Mouse (Mus musculus) heart, embryonic 11.5 days (tissue): ENCODE measurements around the gene Nfyc. TPM values are rescaled to one million over a fixed set of nuclear protein-coding genes. Genes with fewer than 3 reads are reported as not detected.

Experiments used
- ATAC-seq: fragments of 200-750 bp; cut with Nextera tagmentation; replicated peaks from 2 replicates; pipeline ENCODE4 v1.8.0; 2017; ENCODE audit warnings: moderate library complexity; ENCODE audit not compliant: insufficient number of reproducible peaks, low FRiP score, low TSS enrichment
- H3K27ac ChIP-seq: fragments of 300-500 bp; sonication (generic); 2 replicates; pipeline ENCODE4 v1.5.1; 2014; ENCODE audit warnings: mild to moderate bottlenecking, low read depth, low read length
- H3K27me3 ChIP-seq: fragments of 300-500 bp; sonication (generic); 2 replicates; pipeline ENCODE4 v1.6.1; 2014; ENCODE audit warnings: mild to moderate bottlenecking, low read length, mixed read lengths; ENCODE audit not compliant: control insufficient read depth, insufficient read depth
- H3K36me3 ChIP-seq: fragments of 300-500 bp; sonication (generic); 2 replicates; pipeline ENCODE4 v1.6.1; 2014; ENCODE audit warnings: mild to moderate bottlenecking, low read length, moderate library complexity, mixed read lengths; ENCODE audit not compliant: control insufficient read depth, insufficient read depth
- H3K4me1 ChIP-seq: fragments of 300-500 bp; sonication (generic); 2 replicates; pipeline ENCODE4 v1.6.1; 2014; ENCODE audit warnings: low read length; ENCODE audit not compliant: control insufficient read depth, insufficient read depth
- H3K4me2 ChIP-seq: fragments of 300-500 bp; sonication (generic); 2 replicates; pipeline ENCODE4 v1.6.1; 2014; ENCODE audit warnings: mild to moderate bottlenecking, moderate library complexity
- H3K4me3 ChIP-seq: fragments of 300-500 bp; sonication (generic); 2 replicates; pipeline ENCODE4 v1.5.1; 2014; ENCODE audit warnings: low read depth, low read length
- H3K9ac ChIP-seq: fragments of 300-500 bp; sonication (generic); 2 replicates; pipeline ENCODE4 v1.6.1; 2014; ENCODE audit warnings: mild to moderate bottlenecking, low read depth, low read length, moderate library complexity
- H3K9me3 ChIP-seq: fragments of 300-500 bp; sonication (generic); replicated peaks from 2 replicates; pipeline ENCODE4 v1.6.1; 2016; ENCODE audit warnings: low read length; ENCODE audit not compliant: control insufficient read depth
- WGBS: fragments of 180-500 bp; shearing (Covaris S2); extraction: QIAGEN DNeasy Blood & Tissue Kit; methylation state at CpG from one replicate; pipeline ENCODE4 v1.1.7; 2014; ENCODE audit not compliant: insufficient replicate concordance; 5-methylcytosine and 5-hydroxymethylcytosine counted together
- polyA plus RNA-seq: library from polyadenylated mRNA; unstranded; fragments of >200 nt; fragmentation: Nextera tagmentation; extraction: Ambion mirVana; gene quantifications from 2 replicates; pipeline ENCODE4 v1.2.1, GENCODE M21; 2014

Nfyc gene
- polyA plus RNA-seq, 1 experiment from 2014 or later: 117 TPM

DNA sequence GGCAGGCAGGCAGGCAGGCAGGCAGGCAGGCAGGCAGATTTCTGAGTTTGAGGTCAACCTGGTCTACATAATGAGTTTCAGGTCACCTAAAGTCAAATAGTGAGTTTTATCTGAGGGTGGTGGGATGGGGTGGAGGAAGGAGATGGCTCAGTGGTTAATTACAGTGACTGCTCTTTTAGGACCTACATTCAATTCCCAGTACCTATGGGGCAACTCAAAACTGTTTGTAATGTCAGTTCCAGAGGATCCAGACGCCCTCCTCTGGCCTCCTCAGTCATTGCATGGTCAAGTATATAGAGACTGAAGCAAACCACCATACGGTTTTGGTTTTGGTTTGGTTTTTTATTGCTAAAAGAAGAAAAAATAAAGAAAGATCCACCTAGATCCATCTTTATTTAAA, 29.9 kb downstream of the Nfyc start:
- no peak overlapping the region for H3K9ac ChIP-seq
- H3K9me3 ChIP-seq: no peaks in the 10 kb centered on the region
- no peak overlapping the region for H3K4me3 ChIP-seq
- H3K27ac ChIP-seq: no peak overlapping the region
- H3K4me1 ChIP-seq: no peaks in the 10 kb centered on the region; the same call in 1 of the 2 replicates
- H3K4me2 ChIP-seq: no peak overlapping the region
- H3K36me3 ChIP-seq: no peaks in the 10 kb centered on the region
- no peaks in the 10 kb centered on the region for H3K27me3 ChIP-seq
- ATAC-seq: no peak
- 26% methylated on average over 2 of the region's 2 CpGs for WGBS

GRCm38 (mm10) chr4:120800691-120801090, 30.7 kb downstream of the Nfyc start:
- no peak overlapping the region for H3K9ac ChIP-seq
- peaks cover 2% of the 10 kb centered on the region; the same call in 1 of the 2 replicates for H3K4me1 ChIP-seq
- no peaks in the 10 kb centered on the region for H3K27me3 ChIP-seq
- no peak overlapping the region for H3K27ac ChIP-seq
- no peaks in the 10 kb centered on the region for H3K9me3 ChIP-seq
- no peak overlapping the region for H3K4me3 ChIP-seq
- no peak overlapping the region for H3K4me2 ChIP-seq
- ATAC-seq: no peak
- WGBS: 72% methylated on average over 3 of the region's 3 CpGs
- H3K36me3 ChIP-seq: no peaks in the 10 kb centered on the region

DNA sequence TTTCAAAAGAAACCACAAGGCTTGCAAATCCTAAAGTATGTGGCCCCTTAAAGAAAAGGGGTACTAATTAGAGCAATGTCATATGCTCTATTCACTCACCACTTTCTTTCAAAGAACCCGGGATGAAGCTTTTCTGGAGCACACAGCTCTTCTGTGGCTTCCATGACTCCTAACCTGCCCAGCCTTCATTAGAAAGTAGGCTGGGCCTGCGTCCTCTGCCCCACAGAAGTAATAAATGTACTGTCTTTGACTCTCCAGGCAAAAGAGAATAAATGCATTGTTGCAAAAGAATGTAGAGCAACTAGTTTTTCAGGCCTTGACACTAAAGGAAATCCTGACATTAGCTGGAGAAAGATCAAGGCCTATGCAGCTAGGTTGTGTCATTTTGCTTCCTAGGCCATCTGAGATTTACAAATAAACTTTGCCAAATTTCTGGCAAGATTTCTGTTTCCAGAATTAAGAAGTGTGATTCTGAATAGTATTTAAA, 31.6 kb downstream of the Nfyc start:
- Histone ChIP-seq H3K4me3 (no peak overlapping the region), H3K27ac (no peak overlapping the region), H3K27me3 (no peaks in the 10 kb centered on the region), H3K36me3 (no peaks in the 10 kb centered on the region), H3K9ac (no peak overlapping the region), H3K4me2 (no peak overlapping the region), H3K9me3 (no peaks in the 10 kb centered on the region), H3K4me1 (peaks cover 5% of the 10 kb centered on the region; the same call in 1 of the 2 replicates)
- ATAC-seq: no peak
- WGBS: 72% methylated on average over 2 of the region's 2 CpGs

GRCm38 (mm10) chr4:120797985-120798725, 33.2 kb downstream of the Nfyc start:
- Histone ChIP-seq H3K27me3 (no peaks in the 10 kb centered on the region), H3K4me1 (peaks cover 5% of the 10 kb centered on the region; the same call in 1 of the 2 replicates), H3K36me3 (no peaks in the 10 kb centered on the region), H3K9me3 (no peaks in the 10 kb centered on the region), H3K9ac (no peak overlapping the region), H3K4me3 (no peak overlapping the region), H3K4me2 (no peak overlapping the region), H3K27ac (no peak overlapping the region)
- WGBS: 87% methylated on average over 4 of the region's 5 CpGs
- ATAC-seq: no peak

- no peak for ATAC-seq
Measured at GRCm38 (mm10) chr4:120796687-120797086, 34.7 kb downstream of the Nfyc start.

DNA sequence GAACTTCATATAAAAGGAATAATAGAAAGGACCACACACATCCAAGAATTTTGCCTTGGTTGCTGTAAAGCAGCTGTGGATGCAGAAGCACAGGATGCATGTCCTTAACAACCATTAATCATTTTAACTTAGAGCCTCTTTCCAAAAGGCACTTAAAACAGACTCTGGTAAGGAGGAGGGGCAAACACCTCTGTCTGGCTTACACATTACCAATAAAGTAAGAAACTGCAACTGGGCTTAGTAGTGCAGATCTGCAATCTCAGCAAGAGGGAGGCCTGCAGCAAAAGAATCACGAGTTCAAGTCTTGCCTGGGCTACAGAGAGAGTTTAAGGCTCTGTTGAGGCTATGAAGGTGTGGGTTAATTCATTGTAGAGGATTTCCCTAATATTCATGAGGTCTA, 35.7 kb downstream of the Nfyc start:
- Histone ChIP-seq H3K36me3 (no peaks in the 10 kb centered on the region), H3K4me1 (peaks cover 5% of the 10 kb centered on the region; the same call in 1 of the 2 replicates), H3K4me2 (no peak overlapping the region), H3K4me3 (no peak overlapping the region), H3K9me3 (no peaks in the 10 kb centered on the region), H3K27me3 (no peaks in the 10 kb centered on the region), H3K27ac (no peak overlapping the region), H3K9ac (no peak overlapping the region)
- ATAC-seq: no peak
- whole genome bisulfite sequencing: 97% methylated on average over 1 of the region's 1 CpGs

More at GRCm38 (mm10) chr4:120796687-120797086, 34.7 kb downstream of the Nfyc start:
- Histone ChIP-seq H3K9me3 (no peaks in the 10 kb centered on the region), H3K4me1 (peaks cover 5% of the 10 kb centered on the region; the same call in 1 of the 2 replicates), H3K4me2 (no peak overlapping the region), H3K36me3 (no peaks in the 10 kb centered on the region), H3K27ac (no peak overlapping the region), H3K9ac (no peak overlapping the region), H3K27me3 (no peaks in the 10 kb centered on the region), H3K4me3 (no peak overlapping the region)
- WGBS: 77% methylated on average over 2 of the region's 2 CpGs

- no peak overlapping the region for H3K27ac ChIP-seq
- peaks cover 5% of the 10 kb centered on the region; the same call in 1 of the 2 replicates for H3K4me1 ChIP-seq
- H3K9ac ChIP-seq: no peak overlapping the region
- no peak for ATAC-seq
- WGBS: 63% methylated on average over 2 of the region's 2 CpGs
- H3K9me3 ChIP-seq: no peaks in the 10 kb centered on the region
- peaks cover 11% of the 10 kb centered on the region for H3K36me3 ChIP-seq
- no peaks in the 10 kb centered on the region for H3K27me3 ChIP-seq
- no peak overlapping the region for H3K4me3 ChIP-seq
- H3K4me2 ChIP-seq: no peak overlapping the region
Measured at GRCm38 (mm10) chr4:120792918-120793317, 38.5 kb downstream of the Nfyc start.

- Histone ChIP-seq H3K9ac (no peak overlapping the region), H3K4me2 (no peak overlapping the region), H3K4me1 (0 out of 2 replicates have a peak, but pooled peaks cover under 1% of the 10 kb centered on the region), H3K36me3 (peaks cover 22% of the 10 kb centered on the region), H3K27ac (no peak overlapping the region), H3K9me3 (no peaks in the 10 kb centered on the region), H3K27me3 (no peaks in the 10 kb centered on the region), H3K4me3 (no peak overlapping the region)
- no peak for ATAC-seq
- WGBS: 92% methylated on average over 4 of the region's 4 CpGs
Measured at GRCm38 (mm10) chr4:120790027-120790426, 41.3 kb downstream of the Nfyc start.

DNA sequence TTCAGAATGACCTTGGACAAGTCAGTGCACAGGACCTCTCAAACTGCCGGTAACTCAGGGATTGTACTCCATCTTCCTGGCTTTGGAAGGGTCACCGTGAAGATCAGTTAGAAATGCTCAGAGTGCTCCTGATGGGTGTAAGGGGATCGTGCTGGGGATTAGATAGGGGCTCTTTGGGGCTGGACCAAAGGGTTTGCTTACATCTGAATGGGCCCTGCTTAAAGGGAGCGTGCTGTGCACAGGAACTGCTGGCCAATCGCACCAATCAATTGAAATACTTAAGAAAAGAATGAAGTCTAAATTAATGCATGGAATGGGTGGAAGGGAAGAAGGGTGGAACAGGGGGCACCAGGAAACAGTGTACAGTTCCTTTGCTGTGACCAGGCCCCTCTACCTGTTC, 75.6 kb downstream of the Nfyc start:
- H3K27ac ChIP-seq: no peak overlapping the region
- H3K4me2 ChIP-seq: no peak overlapping the region
- H3K27me3 ChIP-seq: peaks cover 11% of the 10 kb centered on the region
- no peak overlapping the region for H3K9ac ChIP-seq
- 60% methylated on average over 5 of the region's 5 CpGs for WGBS
- no peak overlapping the region for H3K4me3 ChIP-seq
- ATAC-seq: no peak
- peaks cover 20% of the 10 kb centered on the region for H3K36me3 ChIP-seq
- H3K9me3 ChIP-seq: no peaks in the 10 kb centered on the region
- H3K4me1 ChIP-seq: no peaks in the 10 kb centered on the region
